Mouse (Mus musculus) heart, postnatal 0 days (tissue): ENCODE results near the gene Mocs1.

Source experiments
- CTCF ChIP-seq: IDR thresholded peaks from 2 replicates; pipeline ENCODE4 v1.5.1; 2016; ENCODE audit warnings: antibody characterized with exemption, control low read depth, low read depth
- EP300 ChIP-seq: IDR thresholded peaks from 2 replicates; pipeline ENCODE4 v1.6.1; 2016; ENCODE audit warnings: antibody characterized with exemption, low read depth

DNA sequence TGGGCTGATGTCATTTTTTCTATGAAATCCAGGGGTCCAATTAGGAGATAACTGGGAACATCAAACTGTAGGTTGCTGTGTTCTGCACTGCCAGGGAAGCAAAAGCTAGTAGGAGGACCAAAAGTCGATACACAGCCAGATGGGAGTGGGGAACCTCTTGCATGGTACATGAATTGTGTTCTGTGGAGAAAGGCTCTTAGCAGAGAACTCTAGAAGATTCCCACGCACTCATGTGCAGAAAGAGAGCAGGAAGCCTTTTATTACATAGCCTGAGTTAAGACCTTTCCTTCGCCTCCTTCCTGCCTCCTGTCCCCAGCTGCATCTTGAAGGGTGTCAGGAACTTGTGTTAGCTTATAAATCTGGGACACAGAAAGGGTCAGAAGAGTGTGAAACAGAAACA lies 53.7 kb downstream of the Mocs1 start:
- no peak for TF ChIP-seq CTCF
- no peak for TF ChIP-seq EP300
